Mouse (Mus musculus) cortical plate, adult 2 months (tissue): Measurements from ENCODE around the gene Stk35. TPM values are rescaled to one million over a fixed set of nuclear protein-coding genes. Genes with fewer than 3 reads are reported as not detected.

Experiments used
- H3K27ac ChIP-seq: fragments of 200-500 bp; 2 replicates; pipeline ENCODE4 v1.5.1; 2012; ENCODE audit warnings: low read length, control low read depth, inconsistent platforms; ENCODE audit not compliant: insufficient read depth
- H3K4me1 ChIP-seq: fragments of 200-500 bp; 2 replicates; pipeline ENCODE4 v1.6.1; 2011; ENCODE audit warnings: low read length; ENCODE audit not compliant: control insufficient read depth, insufficient read depth
- H3K4me3 ChIP-seq: fragments of 200-500 bp; 2 replicates; pipeline ENCODE4 v1.5.1; 2011; ENCODE audit warnings: mild to moderate bottlenecking, low read length, control low read depth; ENCODE audit not compliant: insufficient read depth
- CTCF ChIP-seq: fragments of 200-500 bp; IDR thresholded peaks from 2 replicates; pipeline ENCODE4 v1.5.1; 2011; ENCODE audit warnings: mild to moderate bottlenecking, control low read depth, low read length; ENCODE audit not compliant: insufficient read depth; ENCODE audit errors: extremely low read depth
- POLR2A ChIP-seq: fragments of 200-500 bp; IDR thresholded peaks from 2 replicates; pipeline ENCODE4 v1.6.1; 2011; ENCODE audit warnings: mild to moderate bottlenecking, low read length, control low read depth; ENCODE audit not compliant: insufficient read depth; ENCODE audit errors: extremely low read depth
- polyA plus RNA-seq: library from polyadenylated mRNA; depleted of rRNA; stranded (reverse); fragments of >200 nt; gene quantifications from 2 replicates; pipeline ENCODE4 v1.2.3, GENCODE M21; 2012; rRNA removed

The Stk35 gene
- polyA plus RNA-seq, 1 experiment = 24.4 TPM

- no peaks in the 10 kb centered on the region; the same call in 1 of the 2 replicates for H3K4me1 ChIP-seq
- no peak overlapping the region for H3K27ac ChIP-seq
- no peak for TF ChIP-seq POLR2A
- TF ChIP-seq CTCF = no peak
- H3K4me3 ChIP-seq = no peak overlapping the region
Measured at GRCm38 (mm10) chr2:129864958-129865357, 64.6 kb downstream of the Stk35 start.

GRCm38 (mm10) chr2:129869151-129869550 is 68.8 kb downstream of the Stk35 start:
- H3K27ac ChIP-seq = no peak overlapping the region
- H3K4me1 ChIP-seq = no peaks in the 10 kb centered on the region; the same call in 1 of the 2 replicates
- no peak for TF ChIP-seq CTCF
- no peak for TF ChIP-seq POLR2A
- no peak overlapping the region for H3K4me3 ChIP-seq

GRCm38 (mm10) chr2:129871246-129871645 is 70.9 kb downstream of the Stk35 start:
- H3K4me1 ChIP-seq = no peaks in the 10 kb centered on the region; the same call in 1 of the 2 replicates
- no peak for TF ChIP-seq CTCF
- TF ChIP-seq POLR2A = no peak
- no peak overlapping the region for H3K4me3 ChIP-seq
- H3K27ac ChIP-seq = no peak overlapping the region

- H3K27ac ChIP-seq = no peak overlapping the region
- no peaks in the 10 kb centered on the region; the same call in 1 of the 2 replicates for H3K4me1 ChIP-seq
- TF ChIP-seq POLR2A = no peak
- TF ChIP-seq CTCF = no peak
- no peak overlapping the region for H3K4me3 ChIP-seq
Measured at GRCm38 (mm10) chr2:129872071-129872470, 71.8 kb downstream of the Stk35 start.

GRCm38 (mm10) chr2:129873489-129873888 is 73.2 kb downstream of the Stk35 start:
- Histone ChIP-seq H3K4me3 (no peak overlapping the region), H3K27ac (no peak overlapping the region), H3K4me1 (no peaks in the 10 kb centered on the region; the same call in 1 of the 2 replicates)
- TF ChIP-seq POLR2A (no peak), CTCF (peak; percentile 97)

- Histone ChIP-seq H3K4me1 (no peaks in the 10 kb centered on the region; the same call in 1 of the 2 replicates), H3K27ac (no peak overlapping the region), H3K4me3 (no peak overlapping the region)
- no peak for TF ChIP-seq CTCF
- TF ChIP-seq POLR2A = no peak
Measured at GRCm38 (mm10) chr2:129874084-129874483, 73.8 kb downstream of the Stk35 start.

GRCm38 (mm10) chr2:129874509-129875095 is 74.3 kb downstream of the Stk35 start:
- TF ChIP-seq POLR2A (no peak), CTCF (no peak)
- Histone ChIP-seq H3K4me3 (no peak overlapping the region), H3K4me1 (no peaks in the 10 kb centered on the region; the same call in 1 of the 2 replicates), H3K27ac (no peak overlapping the region)

- TF ChIP-seq POLR2A (no peak), CTCF (no peak)
- Histone ChIP-seq H3K4me1 (no peaks in the 10 kb centered on the region; the same call in 1 of the 2 replicates), H3K27ac (no peak overlapping the region), H3K4me3 (no peak overlapping the region)
Measured at GRCm38 (mm10) chr2:129876935-129877334, 76.6 kb downstream of the Stk35 start.

GRCm38 (mm10) chr2:129879817-129880216 is 79.5 kb downstream of the Stk35 start:
- Histone ChIP-seq H3K27ac (no peak overlapping the region), H3K4me1 (peaks cover 1% of the 10 kb centered on the region; the same call in 1 of the 2 replicates), H3K4me3 (no peak overlapping the region)
- TF ChIP-seq POLR2A (no peak), CTCF (peak; percentile 81)

GRCm38 (mm10) chr2:129880226-129880625 is 79.9 kb downstream of the Stk35 start:
- Histone ChIP-seq H3K4me3 (no peak overlapping the region), H3K4me1 (peaks cover 1% of the 10 kb centered on the region; the same call in 1 of the 2 replicates), H3K27ac (no peak overlapping the region)
- TF ChIP-seq CTCF (no peak), POLR2A (no peak)

GRCm38 (mm10) chr2:129881886-129882285 is 81.6 kb downstream of the Stk35 start:
- Histone ChIP-seq H3K4me1 (peaks cover 1% of the 10 kb centered on the region; the same call in 1 of the 2 replicates), H3K4me3 (no peak overlapping the region), H3K27ac (no peak overlapping the region)
- TF ChIP-seq POLR2A (no peak), CTCF (no peak)

Other genes with a start within 250 kb of the Stk35 start
- 314 and 333 TPM in 2 replicates for gene Sirpa, start 207.7 kb upstream of the Stk35 start, polyA plus RNA-seq
- 17.5 and 24.1 TPM in 2 replicates for gene Pdyn, start 100.7 kb upstream of the Stk35 start, polyA plus RNA-seq
- 3.1 and 3.3 TPM in 2 replicates for gene Tgm3, start 211.8 kb downstream of the Stk35 start, polyA plus RNA-seq